Mouse (Mus musculus): ENCODE measurements at regions not wholly inside any gene's neighbourhood (a gene's known extent, or its start where the extent isn't known, plus 50 kb on each side); places are given as distances from the start of the nearest gene placed in this dataset.

DNA sequence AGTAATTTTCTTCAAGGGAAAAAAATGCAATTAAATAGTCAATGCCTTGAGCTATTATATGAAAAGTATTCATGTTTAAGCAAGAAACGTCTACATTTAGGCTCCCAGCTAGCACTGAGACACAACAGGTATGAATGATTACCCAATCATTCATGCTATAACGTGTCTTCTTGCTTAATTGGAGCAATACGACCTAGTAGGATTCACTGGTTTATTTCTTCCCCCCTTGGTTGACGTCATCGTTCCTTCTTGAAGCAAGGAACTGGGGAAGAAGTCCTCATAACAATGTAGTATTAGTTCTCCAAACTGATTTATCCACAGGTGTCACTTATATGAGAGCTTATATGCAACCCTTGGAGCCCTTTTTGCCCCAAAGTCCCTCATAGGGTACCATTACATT is 581.8 kb downstream of the Nfib start:
- Histone ChIP-seq H3K9me3 (replicated peaks; ENCODE audit: control insufficient read depth, low read length) (no peaks in the 10 kb centered on the region), H3K27ac (ENCODE audit: low read length) (no peak overlapping the region), H3K4me1 (ENCODE audit: control insufficient read depth, insufficient read depth, low read length) (no peaks in the 10 kb centered on the region), H3K27me3 (ENCODE audit: control insufficient read depth, insufficient read depth, low read length) (no peaks in the 10 kb centered on the region), H3K9ac (ENCODE audit: low read length) (no peak overlapping the region), H3K4me2 (ENCODE audit: low read depth, low read length) (no peak overlapping the region), H3K36me3 (ENCODE audit: control insufficient read depth, insufficient read depth) (no peaks in the 10 kb centered on the region), H3K4me3 (ENCODE audit: low read length) (no peak overlapping the region)
- 82% methylated on average over 5 of the region's 5 CpGs for WGBS
- ATAC-seq (replicated peaks; ENCODE audit: extremely low read depth, insufficient read depth, low FRiP score), result no peak

DNA sequence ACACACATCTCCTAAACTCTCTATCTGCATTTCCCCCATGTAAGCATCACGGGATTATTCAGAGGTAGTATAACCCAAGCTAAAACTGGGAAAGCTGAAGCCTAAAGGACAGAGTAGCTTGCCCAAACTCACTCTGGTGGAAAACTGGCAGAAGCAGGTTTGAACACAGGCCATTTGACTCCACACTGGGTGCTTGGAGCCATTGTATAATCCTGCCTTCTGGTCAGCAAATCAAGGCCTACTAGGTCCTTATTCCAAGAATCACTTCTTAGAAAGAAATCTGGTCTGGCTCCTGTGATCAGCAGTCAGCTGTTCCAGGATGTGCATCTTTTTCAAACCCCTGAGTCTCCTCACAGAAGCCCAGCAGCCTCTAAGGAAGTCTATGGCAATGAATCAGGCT is 582.4 kb downstream of the Nfib start:
- WGBS, result 94% methylated on average over 1 of the region's 1 CpGs
- H3K9ac ChIP-seq (ENCODE audit: low read length), result no peak overlapping the region
- H3K36me3 ChIP-seq (ENCODE audit: control insufficient read depth, insufficient read depth), result no peaks in the 10 kb centered on the region
- H3K4me3 ChIP-seq (ENCODE audit: low read length), result no peak overlapping the region
- no peak for ATAC-seq (replicated peaks; ENCODE audit: extremely low read depth, insufficient read depth, low FRiP score)
- no peaks in the 10 kb centered on the region for H3K9me3 ChIP-seq (replicated peaks; ENCODE audit: control insufficient read depth, low read length)
- no peak overlapping the region for H3K27ac ChIP-seq (ENCODE audit: low read length)
- H3K4me2 ChIP-seq (ENCODE audit: low read depth, low read length), result no peak overlapping the region
- H3K27me3 ChIP-seq (ENCODE audit: control insufficient read depth, insufficient read depth, low read length), result no peaks in the 10 kb centered on the region
- no peaks in the 10 kb centered on the region for H3K4me1 ChIP-seq (ENCODE audit: control insufficient read depth, insufficient read depth, low read length)

DNA sequence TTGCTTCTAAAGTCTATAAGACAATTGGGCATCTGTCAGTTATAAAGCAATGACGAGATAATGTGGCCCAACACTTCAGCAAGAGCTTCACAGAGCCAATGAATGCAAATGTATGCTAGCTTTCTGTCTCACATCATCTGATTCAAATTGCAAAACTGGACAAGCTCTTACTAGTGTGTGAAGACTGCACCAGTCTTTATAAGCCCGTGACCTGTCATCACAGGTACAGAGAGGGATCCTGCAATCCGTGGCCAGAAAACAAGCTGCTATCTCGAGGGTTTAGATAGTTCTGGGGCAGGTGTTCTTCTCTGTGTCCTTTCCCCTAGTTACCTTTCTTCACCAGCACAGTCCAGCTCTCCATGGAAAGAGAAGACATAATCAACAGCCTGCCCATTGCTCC is 584.8 kb downstream of the Nfib start:
- ATAC-seq (replicated peaks; ENCODE audit: extremely low read depth, insufficient read depth, low FRiP score), result no peak
- Histone ChIP-seq H3K4me1 (ENCODE audit: control insufficient read depth, insufficient read depth, low read length) (no peaks in the 10 kb centered on the region), H3K27me3 (ENCODE audit: control insufficient read depth, insufficient read depth, low read length) (no peaks in the 10 kb centered on the region), H3K4me2 (ENCODE audit: low read depth, low read length) (no peak overlapping the region), H3K4me3 (ENCODE audit: low read length) (no peak overlapping the region), H3K9me3 (replicated peaks; ENCODE audit: control insufficient read depth, low read length) (no peaks in the 10 kb centered on the region), H3K36me3 (ENCODE audit: control insufficient read depth, insufficient read depth) (no peaks in the 10 kb centered on the region), H3K9ac (ENCODE audit: low read length) (no peak overlapping the region), H3K27ac (ENCODE audit: low read length) (no peak overlapping the region)
- WGBS, result 42% methylated on average over 4 of the region's 4 CpGs

GRCm38 (mm10) chr4:82120326-82120725 is 585.2 kb downstream of the Nfib start:
- Histone ChIP-seq H3K4me3 (ENCODE audit: low read length) (no peak overlapping the region), H3K4me2 (ENCODE audit: low read depth, low read length) (no peak overlapping the region), H3K27me3 (ENCODE audit: control insufficient read depth, insufficient read depth, low read length) (no peaks in the 10 kb centered on the region), H3K9ac (ENCODE audit: low read length) (no peak overlapping the region), H3K27ac (ENCODE audit: low read length) (no peak overlapping the region), H3K4me1 (ENCODE audit: control insufficient read depth, insufficient read depth, low read length) (no peaks in the 10 kb centered on the region), H3K36me3 (ENCODE audit: control insufficient read depth, insufficient read depth) (no peaks in the 10 kb centered on the region), H3K9me3 (replicated peaks; ENCODE audit: control insufficient read depth, low read length) (no peaks in the 10 kb centered on the region)
- no peak for ATAC-seq (replicated peaks; ENCODE audit: extremely low read depth, insufficient read depth, low FRiP score)
- 42% methylated on average over 1 of the region's 1 CpGs for WGBS

GRCm38 (mm10) chr4:82101837-82102236 is 603.7 kb downstream of the Nfib start:
- no peaks in the 10 kb centered on the region for H3K9me3 ChIP-seq (replicated peaks; ENCODE audit: control insufficient read depth, low read length)
- H3K4me1 ChIP-seq (ENCODE audit: control insufficient read depth, insufficient read depth, low read length), result no peaks in the 10 kb centered on the region
- no peak overlapping the region for H3K27ac ChIP-seq (ENCODE audit: low read length)
- H3K4me2 ChIP-seq (ENCODE audit: low read depth, low read length), result no peak overlapping the region
- H3K36me3 ChIP-seq (ENCODE audit: control insufficient read depth, insufficient read depth), result no peaks in the 10 kb centered on the region
- no peak overlapping the region for H3K4me3 ChIP-seq (ENCODE audit: low read length)
- H3K27me3 ChIP-seq (ENCODE audit: control insufficient read depth, insufficient read depth, low read length), result no peaks in the 10 kb centered on the region
- ATAC-seq (replicated peaks; ENCODE audit: extremely low read depth, insufficient read depth, low FRiP score), result no peak
- no peak overlapping the region for H3K9ac ChIP-seq (ENCODE audit: low read length)
- WGBS, result 92% methylated on average over 1 of the region's 1 CpGs

- Histone ChIP-seq H3K27me3 (ENCODE audit: control insufficient read depth, insufficient read depth, low read length) (no peaks in the 10 kb centered on the region), H3K4me1 (ENCODE audit: control insufficient read depth, insufficient read depth, low read length) (no peaks in the 10 kb centered on the region), H3K4me3 (ENCODE audit: low read length) (no peak overlapping the region), H3K4me2 (ENCODE audit: low read depth, low read length) (no peak overlapping the region), H3K9me3 (replicated peaks; ENCODE audit: control insufficient read depth, low read length) (no peaks in the 10 kb centered on the region), H3K9ac (ENCODE audit: low read length) (no peak overlapping the region), H3K36me3 (ENCODE audit: control insufficient read depth, insufficient read depth) (no peaks in the 10 kb centered on the region), H3K27ac (ENCODE audit: low read length) (no peak overlapping the region)
- WGBS, result 80% methylated on average over 6 of the region's 6 CpGs
- no peak for ATAC-seq (replicated peaks; ENCODE audit: extremely low read depth, insufficient read depth, low FRiP score)
These were observed 605.6 kb downstream of the Nfib start for GRCm38 (mm10) chr4:82099970-82100368.

GRCm38 (mm10) chr4:82098986-82099969 is 606.3 kb downstream of the Nfib start:
- H3K9me3 ChIP-seq (replicated peaks; ENCODE audit: control insufficient read depth, low read length), result no peaks in the 10 kb centered on the region
- H3K27me3 ChIP-seq (ENCODE audit: control insufficient read depth, insufficient read depth, low read length), result no peaks in the 10 kb centered on the region
- H3K36me3 ChIP-seq (ENCODE audit: control insufficient read depth, insufficient read depth), result no peaks in the 10 kb centered on the region
- no peak overlapping the region for H3K4me3 ChIP-seq (ENCODE audit: low read length)
- H3K9ac ChIP-seq (ENCODE audit: low read length), result no peak overlapping the region
- no peak overlapping the region for H3K27ac ChIP-seq (ENCODE audit: low read length)
- no peak overlapping the region for H3K4me2 ChIP-seq (ENCODE audit: low read depth, low read length)
- ATAC-seq (replicated peaks; ENCODE audit: extremely low read depth, insufficient read depth, low FRiP score), result no peak
- WGBS, result 86% methylated on average over 13 of the region's 13 CpGs
- H3K4me1 ChIP-seq (ENCODE audit: control insufficient read depth, insufficient read depth, low read length), result no peaks in the 10 kb centered on the region

DNA sequence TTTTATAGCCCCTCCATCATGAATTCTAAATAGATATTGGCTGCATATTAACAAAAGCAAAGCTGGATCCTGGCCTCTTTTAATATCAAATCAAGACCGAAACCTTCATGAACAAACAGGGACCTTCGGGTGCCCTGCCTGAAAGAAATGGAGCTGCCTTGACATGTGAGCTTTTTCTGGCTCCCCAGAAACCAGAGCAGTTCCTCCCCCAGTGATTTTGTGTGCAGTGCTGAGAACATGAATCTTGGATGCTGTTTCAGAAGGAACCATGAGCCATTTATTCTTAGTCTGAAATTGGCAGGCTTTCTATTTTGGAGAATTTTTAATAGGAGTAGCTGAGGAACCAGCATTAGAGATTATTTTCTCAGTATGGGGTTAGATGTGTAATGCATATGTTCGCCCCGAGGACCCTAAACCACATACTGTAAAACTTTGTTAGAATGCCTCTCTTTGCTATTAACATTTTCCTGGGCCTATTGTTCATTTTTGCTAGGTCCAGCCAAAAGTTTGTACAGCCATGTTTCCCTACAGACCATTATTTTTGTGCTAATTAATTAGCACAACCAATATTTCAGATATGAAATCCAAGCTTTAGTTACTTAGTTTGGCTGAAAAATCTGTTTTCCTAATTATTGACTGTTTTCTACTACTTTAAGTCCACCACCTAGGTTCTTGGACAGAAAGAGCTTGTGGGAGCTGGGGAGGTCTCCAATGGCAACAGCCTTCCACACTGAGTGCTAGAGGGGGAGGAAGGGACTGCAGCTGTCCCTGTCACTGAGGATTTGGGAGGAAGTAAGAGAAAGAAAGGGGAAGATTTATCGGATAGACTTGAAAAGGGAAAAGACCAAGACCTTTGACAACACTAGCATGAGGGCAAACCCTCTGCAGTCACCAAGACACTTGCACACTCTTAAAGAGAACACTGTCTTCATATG is 613.0 kb downstream of the Nfib start:
- Histone ChIP-seq H3K36me3 (ENCODE audit: control insufficient read depth, insufficient read depth) (no peaks in the 10 kb centered on the region), H3K4me1 (ENCODE audit: control insufficient read depth, insufficient read depth, low read length) (no peaks in the 10 kb centered on the region), H3K27ac (ENCODE audit: low read length) (no peak overlapping the region), H3K4me3 (ENCODE audit: low read length) (no peak overlapping the region), H3K27me3 (ENCODE audit: control insufficient read depth, insufficient read depth, low read length) (no peaks in the 10 kb centered on the region), H3K9me3 (replicated peaks; ENCODE audit: control insufficient read depth, low read length) (no peaks in the 10 kb centered on the region), H3K9ac (ENCODE audit: low read length) (no peak overlapping the region), H3K4me2 (ENCODE audit: low read depth, low read length) (no peak overlapping the region)
- ATAC-seq (replicated peaks; ENCODE audit: extremely low read depth, insufficient read depth, low FRiP score), result no peak
- WGBS, result 74% methylated on average over 5 of the region's 5 CpGs

- Histone ChIP-seq H3K4me2 (ENCODE audit: low read depth, low read length) (no peak overlapping the region), H3K9ac (ENCODE audit: low read length) (no peak overlapping the region)
- 93% methylated on average over 5 of the region's 5 CpGs for WGBS
These were observed 615.9 kb downstream of the Nfib start for GRCm38 (mm10) chr4:82089657-82090056.

More at GRCm38 (mm10) chr4:82089657-82090056, 615.9 kb downstream of the Nfib start:
- Histone ChIP-seq H3K9me3 (replicated peaks; ENCODE audit: control insufficient read depth, low read length) (no peaks in the 10 kb centered on the region), H3K4me1 (ENCODE audit: control insufficient read depth, insufficient read depth, low read length) (no peaks in the 10 kb centered on the region), H3K36me3 (ENCODE audit: control insufficient read depth, insufficient read depth) (no peaks in the 10 kb centered on the region), H3K27ac (ENCODE audit: low read length) (no peak overlapping the region), H3K4me3 (ENCODE audit: low read length) (no peak overlapping the region), H3K27me3 (ENCODE audit: control insufficient read depth, insufficient read depth, low read length) (no peaks in the 10 kb centered on the region)
- ATAC-seq (replicated peaks; ENCODE audit: extremely low read depth, insufficient read depth, low FRiP score), result no peak
